Mouse (Mus musculus): ENCODE data around the gene Mrm2. TPM values are rescaled to one million over a fixed set of nuclear protein-coding genes. Genes with fewer than 3 reads are reported as not detected.
"Not testable (repeated sequence)": the region's sequence is repeated elsewhere in the genome, so short reads cannot be mapped to it uniquely, and the experiment has no call there.

The Mrm2 gene
- polyA plus RNA-seq, 1 experiment = not detected

- 89% methylated on average over 6 of the region's 6 CpGs for WGBS
- peaks cover 3% of the 10 kb centered on the region; the same call in 1 of the 2 replicates for H3K4me1 ChIP-seq (ENCODE audit: control insufficient read depth, insufficient read depth, low read length)
- H3K4me3 ChIP-seq (ENCODE audit: insufficient read depth, low read depth, low read length) = no peak overlapping the region
- TF ChIP-seq POLR2A (IDR thresholded peaks at IDR 0.05; ENCODE audit: insufficient read depth, low read depth, low read length) = no peak
- H3K27ac ChIP-seq (ENCODE audit: insufficient read depth, low read depth, low read length) = no peak overlapping the region
Observed at GRCm38 (mm10) chr5:140370446-140371254, 39.0 kb upstream of the Mrm2 start.

- no peak overlapping the region for H3K27ac ChIP-seq (ENCODE audit: insufficient read depth, low read depth, low read length)
- peaks cover 3% of the 10 kb centered on the region; the same call in 1 of the 2 replicates for H3K4me1 ChIP-seq (ENCODE audit: control insufficient read depth, insufficient read depth, low read length)
- TF ChIP-seq POLR2A (IDR thresholded peaks at IDR 0.05; ENCODE audit: insufficient read depth, low read depth, low read length) (no peak), CTCF (IDR thresholded peaks at IDR 0.05; ENCODE audit: insufficient read depth, low read depth, low read length) (no peak)
- 95% methylated on average over 2 of the region's 2 CpGs for WGBS
- H3K4me3 ChIP-seq (ENCODE audit: insufficient read depth, low read depth, low read length) = no peak overlapping the region
Observed at GRCm38 (mm10) chr5:140369466-140369865, 37.8 kb upstream of the Mrm2 start.

GRCm38 (mm10) chr5:140368926-140369325, 37.2 kb upstream of the Mrm2 start:
- 95% methylated on average over 4 of the region's 4 CpGs for WGBS
- Histone ChIP-seq H3K4me1 (ENCODE audit: control insufficient read depth, insufficient read depth, low read length) (peaks cover 3% of the 10 kb centered on the region; the same call in 1 of the 2 replicates), H3K27ac (ENCODE audit: insufficient read depth, low read depth, low read length) (no peak overlapping the region), H3K4me3 (ENCODE audit: insufficient read depth, low read depth, low read length) (no peak overlapping the region)
- TF ChIP-seq CTCF (IDR thresholded peaks at IDR 0.05; ENCODE audit: insufficient read depth, low read depth, low read length) (no peak), POLR2A (IDR thresholded peaks at IDR 0.05; ENCODE audit: insufficient read depth, low read depth, low read length) (no peak)

- 80% methylated on average over 2 of the region's 2 CpGs for WGBS
- not testable (repeated sequence) for H3K4me1 ChIP-seq (ENCODE audit: control insufficient read depth, insufficient read depth, low read length); H3K27ac ChIP-seq (ENCODE audit: insufficient read depth, low read depth, low read length); H3K4me3 ChIP-seq (ENCODE audit: insufficient read depth, low read depth, low read length)
Observed at GRCm38 (mm10) chr5:140368126-140368525, 36.4 kb upstream of the Mrm2 start.

GRCm38 (mm10) chr5:140364415-140364814, 32.7 kb upstream of the Mrm2 start:
- Histone ChIP-seq H3K4me1 (ENCODE audit: control insufficient read depth, insufficient read depth, low read length) (no peaks in the 10 kb centered on the region), H3K27ac (ENCODE audit: insufficient read depth, low read depth, low read length) (no peak overlapping the region), H3K4me3 (ENCODE audit: insufficient read depth, low read depth, low read length) (no peak overlapping the region)
- no peak for TF ChIP-seq CTCF (IDR thresholded peaks at IDR 0.05; ENCODE audit: insufficient read depth, low read depth, low read length)
- 97% methylated on average over 5 of the region's 5 CpGs for WGBS

GRCm38 (mm10) chr5:140359930-140360674, 28.4 kb upstream of the Mrm2 start:
- WGBS = 86% methylated on average over 14 of the region's 14 CpGs
- no peak overlapping the region for H3K4me3 ChIP-seq (ENCODE audit: insufficient read depth, low read depth, low read length)
- H3K4me1 ChIP-seq (ENCODE audit: control insufficient read depth, insufficient read depth, low read length) = no peaks in the 10 kb centered on the region
- TF ChIP-seq POLR2A (IDR thresholded peaks at IDR 0.05; ENCODE audit: insufficient read depth, low read depth, low read length) = no peak
- no peak for TF ChIP-seq CTCF (IDR thresholded peaks at IDR 0.05; ENCODE audit: insufficient read depth, low read depth, low read length)
- no peak overlapping the region for H3K27ac ChIP-seq (ENCODE audit: insufficient read depth, low read depth, low read length)

GRCm38 (mm10) chr5:140357466-140357865, 25.8 kb upstream of the Mrm2 start:
- Histone ChIP-seq H3K27ac (ENCODE audit: insufficient read depth, low read depth, low read length) (no peak overlapping the region), H3K4me1 (ENCODE audit: control insufficient read depth, insufficient read depth, low read length) (no peaks in the 10 kb centered on the region), H3K4me3 (ENCODE audit: insufficient read depth, low read depth, low read length) (no peak overlapping the region)
- WGBS = 96% methylated on average over 3 of the region's 3 CpGs
- TF ChIP-seq CTCF (IDR thresholded peaks at IDR 0.05; ENCODE audit: insufficient read depth, low read depth, low read length) (no peak), POLR2A (IDR thresholded peaks at IDR 0.05; ENCODE audit: insufficient read depth, low read depth, low read length) (no peak)

- Histone ChIP-seq H3K4me1 (ENCODE audit: control insufficient read depth, insufficient read depth, low read length) (no peaks in the 10 kb centered on the region), H3K4me3 (ENCODE audit: insufficient read depth, low read depth, low read length) (no peak overlapping the region), H3K27ac (ENCODE audit: insufficient read depth, low read depth, low read length) (no peak overlapping the region)
- WGBS = 87% methylated on average over 11 of the region's 11 CpGs
- TF ChIP-seq CTCF (IDR thresholded peaks at IDR 0.05; ENCODE audit: insufficient read depth, low read depth, low read length) (no peak), POLR2A (IDR thresholded peaks at IDR 0.05; ENCODE audit: insufficient read depth, low read depth, low read length) (no peak)
Observed at GRCm38 (mm10) chr5:140355934-140356333, 24.2 kb upstream of the Mrm2 start.

- TF ChIP-seq POLR2A (IDR thresholded peaks at IDR 0.05; ENCODE audit: insufficient read depth, low read depth, low read length) (no peak), CTCF (IDR thresholded peaks at IDR 0.05; ENCODE audit: insufficient read depth, low read depth, low read length) (no peak)
- no peak overlapping the region for H3K27ac ChIP-seq (ENCODE audit: insufficient read depth, low read depth, low read length)
- WGBS = 93% methylated on average over 6 of the region's 6 CpGs
- no peaks in the 10 kb centered on the region for H3K4me1 ChIP-seq (ENCODE audit: control insufficient read depth, insufficient read depth, low read length)
- H3K4me3 ChIP-seq (ENCODE audit: insufficient read depth, low read depth, low read length) = no peak overlapping the region
Observed at GRCm38 (mm10) chr5:140352352-140352751, 20.7 kb upstream of the Mrm2 start.
